Comparison of ENCODE assay signal across 29 mouse cellular contexts in genomic region chr5:66420011-66420410, GRCm38 (mm10).
DNase-seq lines count a peak whose midpoint lies in the region; ATAC-seq and TF ChIP-seq lines count a peak whose summit lies in the region.
"Had no signal": no experiment of that assay in that cellular context is flagged by ENCODE, and none has a peak within 500 bp of the region (broad histone marks: within the 10 kb centered on the region; RNA-seq: fewer than 3 reads in every experiment).

No protein-coding gene starts in this region.

- WGBS in heart, embryonic 10.5 days = 80% methylated on average over 7 of the region's 7 CpGs
- WGBS in midbrain, embryonic 11.5 days = 70% methylated on average over 7 of the region's 7 CpGs
- 78% methylated on average over 7 of the region's 7 CpGs for WGBS in midbrain, embryonic 15.5 days
- 73% methylated on average over 7 of the region's 7 CpGs for WGBS in liver, postnatal 0 days (ENCODE audit: insufficient replicate concordance)

- no peak for ATAC-seq in midbrain, embryonic 11.5 days (ENCODE audit: low FRiP score)
- no peak for ATAC-seq in midbrain, embryonic 15.5 days (replicated peaks)
- no peak for ATAC-seq in liver, postnatal 0 days
- ATAC-seq: activated CD4-positive, CD25-positive, alpha-beta regulatory T cell, adult 4 months; CD4-positive, CD25-positive, alpha-beta regulatory T cell, adult 4 months; forebrain, embryonic 14.5 days; forebrain, embryonic 16.5 days; Patski had no signal

- no peaks in the 10 kb centered on the region for H3K9me3 ChIP-seq in heart, embryonic 10.5 days
- H3K9me3 ChIP-seq in midbrain, embryonic 11.5 days (ENCODE audit: control insufficient read depth, low read length) = no peaks in the 10 kb centered on the region
- H3K9me3 ChIP-seq in midbrain, embryonic 15.5 days = no peaks in the 10 kb centered on the region
- no peaks in the 10 kb centered on the region for H3K9me3 ChIP-seq in liver, postnatal 0 days (ENCODE audit: low read length)
- H3K9me3 ChIP-seq: embryonic facial prominence, embryonic 13.5 days; embryonic facial prominence, embryonic 15.5 days; forebrain, embryonic 10.5 days; forebrain, embryonic 12.5 days had no signal

- no peak for TF ChIP-seq CTCF in liver, postnatal 0 days (IDR thresholded peaks at IDR 0.05; ENCODE audit: low read depth)

- peaks cover 42% of the 10 kb centered on the region for H3K4me1 ChIP-seq in heart, embryonic 10.5 days
- peaks cover 16% of the 10 kb centered on the region for H3K4me1 ChIP-seq in midbrain, embryonic 11.5 days (ENCODE audit: control insufficient read depth, insufficient read depth, low read length)
- peaks cover 30% of the 10 kb centered on the region for H3K4me1 ChIP-seq in midbrain, embryonic 15.5 days
- no peaks in the 10 kb centered on the region for H3K4me1 ChIP-seq in liver, postnatal 0 days (ENCODE audit: insufficient read depth)

- no peak overlapping the region for H3K4me3 ChIP-seq in heart, embryonic 10.5 days
- no peak overlapping the region for H3K4me3 ChIP-seq in midbrain, embryonic 11.5 days (ENCODE audit: low read depth, low read length)
- no peak overlapping the region for H3K4me3 ChIP-seq in midbrain, embryonic 15.5 days
- H3K4me3 ChIP-seq in liver, postnatal 0 days (ENCODE audit: low read depth, low read length) = no peak overlapping the region
- H3K4me3 ChIP-seq: embryonic facial prominence, embryonic 13.5 days; embryonic facial prominence, embryonic 15.5 days; erythroblast, embryonic 14.5 days; forebrain, embryonic 10.5 days; forebrain, embryonic 12.5 days had no signal

- H3K27me3 ChIP-seq in heart, embryonic 10.5 days (ENCODE audit: insufficient read depth, poor library complexity, severe bottlenecking) = no peaks in the 10 kb centered on the region
- no peaks in the 10 kb centered on the region for H3K27me3 ChIP-seq in midbrain, embryonic 11.5 days (ENCODE audit: control insufficient read depth, insufficient read depth, low read length)
- H3K27me3 ChIP-seq in midbrain, embryonic 15.5 days (replicated peaks) = no peaks in the 10 kb centered on the region
- no peaks in the 10 kb centered on the region for H3K27me3 ChIP-seq in liver, postnatal 0 days (ENCODE audit: insufficient read depth, low read length)
- H3K27me3 ChIP-seq: CH12.LX; embryonic facial prominence, embryonic 13.5 days; embryonic facial prominence, embryonic 15.5 days; forebrain, embryonic 12.5 days; Patski had no signal

- H3K4me2 ChIP-seq in midbrain, embryonic 11.5 days = no peak overlapping the region
- H3K4me2 ChIP-seq in midbrain, embryonic 15.5 days = no peak overlapping the region
- no peak overlapping the region for H3K4me2 ChIP-seq in liver, postnatal 0 days (ENCODE audit: low read depth, low read length)
- H3K4me2 ChIP-seq: embryonic facial prominence, embryonic 13.5 days; embryonic facial prominence, embryonic 15.5 days; forebrain, embryonic 12.5 days had no signal

- no peak for TF ChIP-seq EP300 in liver, postnatal 0 days (IDR thresholded peaks at IDR 0.05; ENCODE audit: low read depth)

- peak overlapping the region; percentile 19; the same call in 1 of the 2 replicates for H3K27ac ChIP-seq in heart, embryonic 10.5 days
- no peak overlapping the region for H3K27ac ChIP-seq in midbrain, embryonic 11.5 days (ENCODE audit: low read depth, low read length)
- H3K27ac ChIP-seq in midbrain, embryonic 15.5 days = no peak overlapping the region
- no peak overlapping the region for H3K27ac ChIP-seq in liver, postnatal 0 days (ENCODE audit: low read depth)
- H3K27ac ChIP-seq: embryonic facial prominence, embryonic 13.5 days; embryonic facial prominence, embryonic 15.5 days; forebrain, embryonic 10.5 days; forebrain, embryonic 12.5 days had no signal

- DNase-seq in embryo, embryonic 10 days (ENCODE audit: low spot score) = peak; percentile 51
- DNase-seq in embryo, embryonic 11 days = no peak
- no peak for DNase-seq in heart, embryonic 10.5 days (ENCODE audit: low spot score)
- DNase-seq in heart, adult 18-20 months = no peak
- DNase-seq in midbrain, embryonic 11.5 days (ENCODE audit: low spot score, missing footprints) = peak; percentile 82
- no peak for DNase-seq in liver, postnatal 0 days
- DNase-seq: adrenal gland, adult 2 months; adrenal gland, postnatal 10 days; adrenal gland, postnatal 25 days; B cell, adult 2 months; cerebellum, adult 11 months; cerebellum, adult 18-20 months; cerebellum, adult 8-10 months; cerebellum, adult 9-11 months; cerebellum, postnatal 14 days; cerebellum, postnatal 36 days had no signal

- H3K36me3 ChIP-seq in heart, embryonic 10.5 days = no peaks in the 10 kb centered on the region
- no peaks in the 10 kb centered on the region for H3K36me3 ChIP-seq in midbrain, embryonic 11.5 days (ENCODE audit: control insufficient read depth, insufficient read depth, low read length)
- H3K36me3 ChIP-seq in midbrain, embryonic 15.5 days (replicated peaks) = no peaks in the 10 kb centered on the region
- H3K36me3 ChIP-seq in liver, postnatal 0 days (replicated peaks; ENCODE audit: insufficient read depth, low read length) = no peaks in the 10 kb centered on the region
- H3K36me3 ChIP-seq: embryonic facial prominence, embryonic 13.5 days; embryonic facial prominence, embryonic 15.5 days; forebrain, embryonic 10.5 days; forebrain, embryonic 12.5 days; G1E had no signal

- H3K9ac ChIP-seq in midbrain, embryonic 11.5 days (ENCODE audit: low read length) = no peak overlapping the region
- H3K9ac ChIP-seq in midbrain, embryonic 15.5 days = no peak overlapping the region
- H3K9ac ChIP-seq in liver, postnatal 0 days (replicated peaks) = no peak overlapping the region
- H3K9ac ChIP-seq: embryonic facial prominence, embryonic 13.5 days; embryonic facial prominence, embryonic 15.5 days; forebrain, embryonic 12.5 days had no signal

Comparison
In these comparisons a context has a peak if more than half of its experiments do, and no peak if none do; other contexts are left out.
1. DNase-seq: peak in embryo, embryonic 10 days (single experiment) and midbrain, embryonic 11.5 days (single experiment); none in embryo, embryonic 11 days (single experiment), heart, embryonic 10.5 days (single experiment), heart, adult 18-20 months (0 of 2) and liver, postnatal 0 days (single experiment).